Mouse (Mus musculus) heart, postnatal 25 days (tissue): ENCODE results near the gene Cfb. TPM values are rescaled to one million over a fixed set of nuclear protein-coding genes. Genes with fewer than 3 reads are reported as not detected.

Source experiments
- DNase-seq: peaks from one replicate; pipeline ENCODE4 v3.0.0; 2022; ENCODE audit warnings: low spot score
- intact Hi-C: fragments of 180-260 bp; cut with DNase I; formaldehyde crosslinking; loops from one replicate; pipeline ENCODE4 v1.15.1; 2025
- total RNA-seq, 2 experiments: library from RNA; stranded (reverse); gene quantifications; 2 replicates each; pipeline ENCODE4 v1.2.3; 2021

Gene Cfb
- total RNA-seq, 2 experiments from 2014 or later = 2.8 to 6.0 TPM

DNA sequence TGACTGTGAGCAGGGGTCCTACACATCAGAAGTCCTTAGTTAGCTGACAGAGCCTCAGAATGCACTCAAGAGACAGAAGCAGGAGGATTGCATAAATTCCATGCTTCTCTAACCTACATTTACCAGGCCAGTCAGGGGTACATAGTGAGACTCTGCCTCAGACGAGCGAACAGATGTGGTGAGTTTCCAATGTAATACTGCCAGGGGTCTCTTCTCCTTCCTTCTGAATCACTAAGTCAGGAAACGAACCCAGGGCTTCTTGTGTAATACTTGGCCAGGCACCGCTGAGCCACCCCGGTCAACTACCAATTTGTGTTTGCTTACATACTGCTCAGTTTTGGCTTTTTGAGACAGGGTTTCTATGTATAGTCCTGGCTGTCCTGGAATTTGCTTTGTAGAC, 25.6 kb upstream of the Cfb start:
- DNase-seq = no peak
- intact Hi-C loops = no loop called here

DNA sequence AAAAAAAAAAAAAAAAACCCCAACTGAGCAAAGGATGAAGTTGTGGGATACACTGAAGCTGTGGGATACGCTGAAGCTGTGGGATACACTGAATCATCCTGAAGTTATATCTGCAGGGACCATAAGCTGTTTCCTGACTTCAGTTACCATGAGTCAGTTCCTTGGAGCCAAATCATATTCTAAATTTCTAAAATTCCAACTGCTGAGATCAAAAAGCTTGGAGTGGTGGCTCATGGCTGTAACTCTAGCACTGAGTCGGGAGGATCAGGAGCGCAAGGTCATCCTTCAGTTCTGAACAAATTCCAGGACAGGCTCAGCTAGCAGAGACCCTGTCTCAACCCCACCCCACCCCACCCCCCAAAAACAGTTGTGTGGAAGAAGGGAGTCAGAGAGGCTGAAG, 23.3 kb upstream of the Cfb start:
- DNase-seq = no peak
- intact Hi-C loops = no loop called here

DNA sequence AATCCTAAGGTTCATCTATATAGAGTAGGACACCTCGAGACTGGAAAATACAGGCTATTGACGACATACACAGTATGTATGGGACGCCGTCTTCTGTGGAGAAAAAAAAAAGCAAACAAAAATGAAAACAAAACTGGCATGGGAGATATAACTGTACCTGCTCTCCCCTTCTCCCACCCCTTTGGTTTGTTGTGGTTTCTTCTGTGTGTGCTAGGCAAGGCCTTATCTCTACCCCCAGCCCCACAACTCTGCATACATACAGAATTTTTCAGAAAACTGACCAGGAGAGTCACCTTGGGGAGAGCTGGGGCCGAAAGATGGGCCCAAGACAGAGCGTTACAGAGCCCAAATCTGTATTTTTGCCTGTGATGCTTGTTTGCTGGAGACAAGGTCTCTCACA, 22.4 kb upstream of the Cfb start:
- intact Hi-C loops = no loop called here
- DNase-seq = no peak

DNA sequence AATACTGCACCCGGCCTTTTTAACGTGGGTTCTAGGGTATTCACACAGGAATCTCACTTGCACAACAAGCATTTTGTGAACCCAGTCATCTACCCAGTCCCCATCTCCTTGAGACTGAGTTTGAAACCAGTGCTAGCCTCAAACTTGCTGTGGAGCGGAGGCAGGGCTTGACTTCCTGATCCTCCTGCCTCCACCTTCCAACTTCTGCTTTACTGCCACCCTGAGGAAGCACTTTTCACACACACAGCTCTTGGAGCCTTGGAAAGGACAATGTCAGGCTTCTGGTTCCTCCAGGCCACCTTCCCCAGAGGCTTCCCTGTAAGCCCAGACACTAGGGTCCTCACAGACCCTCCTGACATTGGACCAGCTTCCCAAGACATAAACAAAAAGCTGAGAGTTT, 21.0 kb upstream of the Cfb start:
- DNase-seq = no peak
- intact Hi-C loops = no loop called here

DNA sequence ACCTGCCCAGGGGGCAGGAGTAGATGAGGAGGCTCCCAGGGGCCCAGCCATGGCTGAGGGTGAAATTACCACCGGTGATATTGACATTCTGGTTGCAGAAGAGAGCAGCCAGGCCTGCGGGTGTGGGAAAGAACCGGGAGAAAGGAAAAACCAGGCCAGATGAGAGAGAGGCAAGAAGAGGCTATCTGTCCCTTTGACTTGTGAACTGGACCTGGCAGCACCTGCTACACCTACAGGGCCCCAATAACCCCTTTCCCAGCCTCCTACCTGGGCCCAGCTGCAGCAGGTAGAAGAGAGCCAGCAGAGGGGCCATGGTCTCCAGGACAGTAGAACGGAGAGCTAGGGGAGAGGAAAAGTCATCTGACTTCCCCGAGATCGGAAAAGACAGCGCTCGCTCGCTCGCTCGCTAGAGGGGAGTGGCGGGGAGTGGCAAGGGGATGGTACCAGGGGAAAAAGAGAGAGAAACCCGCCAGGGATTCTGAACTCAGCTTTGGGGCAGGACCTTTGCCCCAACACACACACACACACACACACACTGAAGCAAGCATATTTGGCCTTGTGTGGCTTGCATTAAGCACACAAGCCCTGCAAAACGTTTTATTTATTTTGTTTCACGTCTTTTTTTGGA, 19.5 kb upstream of the Cfb start, which contains the start of gene Gm20547:
TSS of gene Gm20547 (minus strand) at position 360 of the 628 bp plus-strand sequence.
- intact Hi-C loops = no loop called here
- no peak for DNase-seq

DNA sequence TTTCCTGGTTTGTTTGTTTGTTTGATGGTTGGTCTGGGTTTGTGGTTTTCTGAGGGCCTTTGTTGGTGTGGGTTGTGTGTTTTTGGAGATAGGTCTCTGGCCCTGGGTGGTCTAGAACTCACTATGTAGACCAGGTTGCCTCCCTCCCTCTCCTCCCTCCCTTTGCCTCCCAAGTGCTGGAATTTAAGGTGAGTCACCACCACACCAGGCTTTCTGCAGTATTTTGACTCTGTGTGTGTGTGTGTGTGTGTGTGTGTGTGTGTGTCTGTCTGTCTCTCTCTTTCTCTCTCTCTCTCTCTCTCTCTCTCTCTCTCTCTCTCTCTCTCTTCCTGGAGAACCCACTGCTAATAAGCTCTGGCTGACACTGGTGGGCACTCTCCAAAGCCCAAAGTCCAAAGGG, 18.8 kb upstream of the Cfb start:
- intact Hi-C loops = no loop called here
- no peak for DNase-seq

DNA sequence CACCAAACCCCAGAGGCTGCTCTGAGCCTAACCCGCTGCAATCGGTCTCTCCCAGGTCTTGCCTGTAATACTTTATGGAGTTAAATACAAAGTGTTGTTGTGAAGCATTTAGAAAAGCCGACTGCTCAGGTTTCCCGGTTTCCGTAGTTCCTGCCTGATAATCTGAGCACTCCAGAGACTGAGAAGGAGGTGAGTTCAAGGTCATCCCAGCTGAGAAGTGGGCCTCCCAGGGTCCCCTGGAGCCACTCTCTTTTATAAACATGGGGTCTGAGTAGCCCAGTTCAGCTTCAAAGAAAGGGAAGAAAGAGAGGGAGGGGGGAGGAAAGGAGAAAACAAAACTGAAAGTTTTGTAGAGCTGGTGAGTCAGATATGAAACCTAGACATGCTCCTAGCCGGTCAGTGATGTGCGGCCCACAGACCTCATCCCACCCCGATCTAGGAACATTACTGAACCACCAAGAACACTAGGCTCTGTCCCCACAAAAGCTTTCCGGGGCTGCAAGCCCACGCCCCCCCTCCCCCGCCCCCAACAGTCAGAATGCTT, 17.1 kb upstream of the Cfb start, which contains the start of gene Zbtb12:
TSS of gene Zbtb12 (plus strand) at position 148 of the 544 bp plus-strand sequence.
- no peak for DNase-seq
- intact Hi-C loops = no loop called here

DNA sequence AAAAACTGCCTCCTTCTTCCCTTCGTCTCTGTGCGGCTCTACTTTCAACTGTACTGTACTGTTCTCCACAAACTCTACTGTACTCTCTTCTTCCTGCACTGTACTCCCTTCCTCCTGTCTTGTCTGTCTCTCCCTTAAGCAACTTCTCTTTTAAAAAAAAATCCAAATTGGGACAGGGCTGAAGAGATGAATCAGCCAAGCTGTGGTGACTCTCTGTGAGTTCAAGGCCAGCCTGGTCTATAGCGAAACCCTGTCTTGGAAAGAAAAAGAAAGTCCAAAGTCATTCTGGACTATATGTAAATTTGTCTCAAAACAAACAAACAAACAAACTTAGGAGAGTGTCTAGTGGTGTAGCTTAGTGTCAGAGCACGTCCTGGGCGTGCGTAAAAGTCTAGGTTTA, 12.0 kb upstream of the Cfb start:
- intact Hi-C loops = no loop called here
- DNase-seq = no peak

DNA sequence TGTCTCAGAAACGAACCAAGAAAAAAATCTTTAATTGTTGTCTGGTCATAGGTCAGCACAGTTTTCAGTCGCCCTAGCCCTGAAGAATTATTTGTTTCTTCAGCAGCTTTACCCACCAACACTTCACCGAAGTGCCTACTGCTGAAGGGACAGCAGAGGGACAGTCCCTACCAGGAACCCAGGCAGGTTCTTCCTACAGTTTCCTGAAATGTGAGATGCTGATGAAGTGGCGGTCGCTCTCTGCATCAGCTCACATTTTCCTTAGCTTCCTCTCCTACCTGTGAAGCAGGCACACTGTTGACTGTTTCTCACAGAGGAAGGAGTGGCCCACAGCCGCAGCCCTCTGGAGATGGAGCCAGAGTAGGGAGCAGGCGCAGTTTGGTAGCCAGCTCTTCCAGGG, 3.7 kb upstream of the Cfb start:
- DNase-seq = no peak
- intact Hi-C loops = no loop called here

DNA sequence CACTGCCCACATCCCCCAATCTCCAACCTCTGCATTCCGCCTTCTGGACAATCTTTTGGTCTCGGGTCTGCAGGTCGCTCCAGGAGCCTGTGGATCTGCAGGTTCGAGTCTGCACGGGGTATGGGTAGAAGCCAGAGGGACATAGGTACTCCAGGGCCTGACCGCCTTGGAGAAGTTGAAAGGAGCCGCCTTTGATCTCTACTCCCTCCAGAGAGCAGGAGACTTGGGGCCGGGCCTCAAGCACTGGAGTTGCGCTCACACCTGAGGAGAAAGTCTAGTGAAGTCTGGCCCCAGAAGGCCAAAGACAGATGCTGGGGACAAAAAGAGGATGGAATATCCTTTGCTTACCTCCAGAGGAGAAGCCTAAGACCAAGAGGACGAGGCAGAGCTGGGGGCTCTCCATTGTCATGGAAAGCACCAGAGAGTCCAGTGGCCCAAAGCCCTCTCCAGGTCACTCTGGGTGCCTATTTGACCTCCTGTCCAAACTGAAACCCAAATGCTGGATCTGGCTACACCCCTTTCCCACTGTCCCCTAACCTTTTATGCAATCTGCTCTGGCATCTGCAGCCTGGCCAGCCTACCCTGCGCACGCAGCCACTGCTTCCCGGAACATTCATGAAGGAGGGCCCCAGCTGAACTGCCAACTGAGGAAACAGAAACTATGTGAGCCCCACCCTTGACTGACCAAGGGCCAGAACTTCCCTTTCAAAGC, 458 bp downstream of the Cfb start:
- intact Hi-C loops = no loop called here
- DNase-seq = no peak

DNA sequence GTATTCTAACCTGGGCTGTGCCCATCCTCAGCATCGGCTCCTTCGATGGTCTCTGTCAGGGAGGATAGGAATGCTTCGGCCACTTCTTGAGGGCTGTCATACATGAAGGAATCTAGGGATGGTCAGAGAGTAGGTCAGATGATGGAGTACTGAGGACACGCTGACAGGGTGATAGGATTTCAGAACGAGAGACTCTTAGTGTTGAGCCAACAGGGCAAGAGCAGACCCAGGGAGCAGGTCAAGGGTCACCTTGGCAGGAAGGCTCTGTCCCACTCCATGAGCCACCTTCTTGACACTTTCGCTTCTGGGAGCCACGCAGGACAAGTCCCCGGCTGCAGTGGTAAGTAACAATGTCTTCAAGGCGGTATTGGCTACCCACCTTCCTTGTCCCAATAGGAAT, 1.8 kb downstream of the Cfb start:
- DNase-seq = no peak
- intact Hi-C loops = no loop called here

DNA sequence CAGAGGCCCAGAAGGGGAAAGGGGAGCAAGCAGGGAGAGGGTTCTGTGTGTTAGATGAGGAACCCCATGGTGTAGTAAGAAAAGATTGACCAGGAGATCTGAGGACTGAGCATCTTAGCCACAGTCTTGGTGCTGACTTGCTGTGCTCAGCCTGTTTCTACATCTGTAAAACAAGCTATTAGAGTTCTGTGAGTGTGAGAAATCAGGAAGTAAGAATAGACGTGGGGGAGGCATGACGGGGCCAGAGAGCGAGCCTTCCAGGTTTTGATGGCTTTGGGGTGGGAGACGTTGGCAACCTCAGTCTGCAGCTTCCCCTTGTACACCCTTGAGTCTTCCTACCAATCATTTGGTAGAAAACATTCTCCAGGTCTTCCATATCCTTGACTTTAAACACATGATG, 3.6 kb downstream of the Cfb start:
- intact Hi-C loops = no loop called here
- no peak for DNase-seq

DNA sequence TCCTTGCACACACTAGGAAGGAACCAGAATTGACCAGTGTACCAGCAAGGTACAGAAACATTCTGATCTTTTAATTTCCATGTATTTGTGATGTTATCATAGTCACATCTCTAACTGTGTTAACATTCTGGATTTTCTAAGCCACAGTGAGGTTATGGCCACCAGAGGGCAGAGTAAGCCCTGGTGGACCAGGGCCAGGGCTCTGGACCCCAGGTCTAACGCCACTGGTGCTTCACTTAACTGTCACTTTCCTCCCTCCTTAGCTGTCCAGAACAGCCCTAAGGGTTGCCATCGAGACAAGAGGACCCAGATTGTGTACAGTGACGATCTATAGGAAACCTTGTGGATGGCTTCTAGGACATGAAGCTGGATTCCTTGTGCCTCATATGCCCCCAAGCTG, 6.5 kb downstream of the Cfb start:
- no peak for DNase-seq
- intact Hi-C loops = loop anchor here (1.0 to 2.0 kb wide), 4 partner anchors 37 to 127 kb away; no protein-coding TSS in a partner anchor

DNA sequence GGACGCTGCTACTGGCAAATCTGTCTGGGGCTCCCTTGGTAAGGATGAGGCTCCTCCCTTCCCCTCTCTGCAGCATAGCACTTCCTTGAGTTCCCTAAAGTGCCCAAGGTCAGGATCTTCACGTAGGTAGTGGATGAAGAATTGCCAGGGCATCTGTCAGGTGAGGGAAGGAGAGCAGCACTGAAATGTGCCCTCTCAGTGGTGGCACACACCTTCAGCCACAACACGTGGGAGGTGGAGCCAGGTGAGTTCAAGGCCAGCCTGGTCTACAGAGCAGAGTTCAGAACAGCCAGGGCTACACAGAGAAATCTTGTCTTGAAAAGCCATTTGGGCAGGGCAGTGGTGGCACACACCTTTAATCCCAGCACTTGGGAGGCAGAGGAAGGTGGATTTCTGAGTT, 7.6 kb downstream of the Cfb start:
- DNase-seq = no peak
- intact Hi-C loops = loop anchor here (1.0 to 2.0 kb wide), 2 partner anchors 38 to 58 kb away; no protein-coding TSS in a partner anchor

DNA sequence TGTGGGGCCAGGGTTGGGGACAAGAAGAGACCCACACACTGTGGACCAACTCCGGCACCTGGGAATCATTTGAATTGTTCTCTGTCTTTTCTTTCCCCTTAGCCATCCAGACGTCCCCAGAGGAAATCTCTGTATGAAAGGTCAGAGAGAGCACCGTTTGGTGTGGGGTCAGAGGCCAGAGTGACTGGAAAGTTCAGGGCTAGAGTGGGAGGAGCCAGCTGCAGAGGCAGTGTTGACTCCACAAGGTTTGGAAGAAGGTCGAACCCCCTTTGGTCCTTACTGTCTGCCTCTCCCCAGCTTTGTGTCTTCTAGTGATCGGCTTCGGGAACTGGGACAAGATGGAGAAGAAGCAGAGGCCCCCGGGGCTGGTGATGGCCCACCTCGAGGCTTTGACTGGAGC, 8.8 kb downstream of the Cfb start:
- DNase-seq = no peak
- intact Hi-C loops = no loop called here

DNA sequence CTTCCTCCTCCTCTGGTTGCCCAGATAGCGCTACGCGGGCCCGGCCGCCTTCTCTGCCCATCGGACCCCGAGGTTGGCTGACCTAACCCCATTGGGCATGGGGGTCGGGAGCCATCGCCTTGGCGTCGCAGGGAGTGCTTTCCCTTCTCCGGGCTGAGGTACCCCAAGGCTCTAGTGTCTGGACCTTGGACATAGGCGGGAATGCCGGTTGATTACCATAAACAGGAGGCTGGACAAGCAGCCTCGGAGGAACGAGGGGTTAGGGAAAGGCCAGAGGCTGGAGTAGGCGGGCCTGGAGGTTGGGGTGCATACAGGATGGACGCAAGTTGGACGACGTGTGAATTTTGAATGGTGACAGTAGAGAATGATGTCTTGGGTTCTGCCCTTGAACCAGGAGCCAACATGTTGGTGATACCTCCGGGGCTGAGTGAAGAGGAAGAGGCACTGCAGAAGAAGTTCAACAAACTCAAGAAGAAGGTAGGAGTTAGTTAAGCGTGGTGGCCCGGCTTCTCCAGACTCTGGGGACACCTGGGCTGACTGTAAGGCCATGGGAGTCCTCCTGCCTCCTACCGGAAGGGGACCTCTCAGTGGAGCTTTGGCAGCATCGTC, 11.7 kb downstream of the Cfb start:
- no peak for DNase-seq
- intact Hi-C loops = no loop called here

DNA sequence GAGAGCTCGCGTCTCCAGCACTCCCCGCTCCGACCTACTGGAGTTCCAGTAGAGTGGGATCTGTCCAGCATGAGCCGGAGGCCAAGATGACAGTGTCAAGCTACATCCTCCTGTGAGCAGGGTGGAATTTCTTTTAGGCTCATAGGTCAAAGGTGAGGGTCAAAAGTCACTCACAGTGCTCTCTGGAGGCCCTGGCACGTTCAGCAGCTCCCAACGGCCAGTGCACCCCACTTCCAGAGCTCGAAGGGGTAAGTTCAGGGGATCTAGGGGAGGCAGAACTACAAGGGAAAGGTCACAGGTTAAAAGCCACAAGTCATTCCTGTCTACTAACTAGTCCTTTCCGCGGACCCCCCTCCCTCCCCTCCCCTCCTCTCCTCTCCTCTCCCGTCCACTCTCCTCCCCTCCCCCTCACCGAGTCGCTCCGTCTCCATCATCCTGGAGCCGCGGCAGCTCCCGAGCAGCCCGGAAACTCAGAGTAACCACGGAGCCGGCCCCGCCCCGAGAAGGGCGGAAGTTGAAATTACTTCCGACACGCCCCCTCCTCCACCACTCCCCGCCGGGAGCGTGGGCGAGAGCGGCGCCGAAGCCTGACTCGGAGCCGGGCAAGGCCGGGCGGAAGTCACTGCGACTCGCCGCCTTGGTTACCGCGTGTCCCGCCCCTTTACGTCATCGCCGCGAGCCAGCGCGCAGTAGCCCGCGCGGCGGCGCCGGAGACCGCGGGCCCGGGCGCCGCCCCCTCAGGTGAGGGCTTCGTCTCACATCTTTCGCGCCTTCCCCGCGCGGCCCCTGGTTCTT, 12.4 kb downstream of the Cfb start, which contains the start of the genes Skiv2l and Nelfe:
TSS of gene Skiv2l (minus strand) at position 489 of the 795 bp plus-strand sequence.
TSS of gene Nelfe (plus strand) at position 670 of the 795 bp plus-strand sequence.
- intact Hi-C loops = no loop called here
- DNase-seq = peak; percentile 95

DNA sequence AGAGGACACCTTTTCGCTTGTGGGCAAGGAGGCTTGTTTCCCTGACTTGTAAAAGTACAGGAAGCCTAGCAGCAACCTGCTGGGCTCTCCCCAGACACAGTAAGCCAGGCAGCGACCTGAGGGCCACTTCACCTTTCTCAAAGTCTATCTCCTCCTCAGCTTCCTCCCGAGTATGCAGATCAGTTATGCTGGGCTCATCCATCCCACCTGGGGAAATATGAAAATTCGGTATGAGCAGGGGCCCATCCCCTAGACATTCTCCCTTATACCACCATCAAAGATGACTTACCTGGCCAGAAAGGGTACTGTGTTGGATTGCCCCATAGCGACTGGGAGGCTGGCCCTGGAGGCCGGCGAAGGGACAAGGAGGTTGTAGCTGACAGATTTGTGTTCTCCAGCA, 14.7 kb downstream of the Cfb start:
- intact Hi-C loops = no loop called here
- DNase-seq = no peak

DNA sequence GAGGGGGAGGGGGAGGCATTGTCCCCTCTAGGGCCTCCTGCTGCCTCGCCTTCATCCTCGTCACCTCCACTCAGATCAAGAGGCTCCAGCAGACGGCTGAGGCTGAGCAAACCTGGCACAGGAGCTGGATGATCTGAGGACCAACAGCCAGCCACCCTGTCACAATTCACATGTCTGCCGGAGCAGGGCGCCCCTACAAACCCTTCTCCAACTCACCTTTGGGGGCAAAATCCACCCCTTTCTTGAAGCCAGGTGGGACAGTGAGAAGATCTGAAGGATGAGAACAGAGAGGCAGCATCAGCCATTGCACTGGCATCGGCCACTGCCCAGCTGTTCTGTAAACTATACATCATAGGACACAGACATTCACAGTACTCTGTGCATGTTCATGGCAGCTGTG, 15.1 kb downstream of the Cfb start:
- intact Hi-C loops = no loop called here
- DNase-seq = no peak

DNA sequence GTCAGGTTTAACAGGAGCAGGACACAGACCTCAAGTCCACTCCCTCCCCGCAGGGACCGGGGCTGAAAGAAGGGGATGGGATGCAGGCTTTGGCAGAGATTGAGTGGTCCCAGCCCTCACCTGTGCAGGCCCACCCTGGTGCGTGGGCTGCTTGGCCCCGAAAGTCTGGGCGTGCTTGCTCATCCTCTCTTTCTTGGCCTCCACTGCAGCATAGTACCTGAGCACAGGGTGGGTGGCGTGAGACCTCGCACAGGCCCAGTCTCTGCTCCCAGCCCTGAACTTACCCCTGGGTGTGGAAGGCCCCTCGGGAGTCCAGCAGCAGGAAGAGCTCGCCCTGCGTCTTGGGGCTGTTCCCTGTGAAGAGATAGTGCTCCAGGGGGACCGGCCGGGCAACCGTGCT, 17.4 kb downstream of the Cfb start:
- DNase-seq = no peak
- intact Hi-C loops = no loop called here
